Mouse (Mus musculus): ENCODE measurements around the gene Asb17.
"Not testable (repeated sequence)": the region's sequence is repeated elsewhere in the genome, so short reads cannot be mapped to it uniquely, and the experiment has no call there.

The Asb17 gene

DNA sequence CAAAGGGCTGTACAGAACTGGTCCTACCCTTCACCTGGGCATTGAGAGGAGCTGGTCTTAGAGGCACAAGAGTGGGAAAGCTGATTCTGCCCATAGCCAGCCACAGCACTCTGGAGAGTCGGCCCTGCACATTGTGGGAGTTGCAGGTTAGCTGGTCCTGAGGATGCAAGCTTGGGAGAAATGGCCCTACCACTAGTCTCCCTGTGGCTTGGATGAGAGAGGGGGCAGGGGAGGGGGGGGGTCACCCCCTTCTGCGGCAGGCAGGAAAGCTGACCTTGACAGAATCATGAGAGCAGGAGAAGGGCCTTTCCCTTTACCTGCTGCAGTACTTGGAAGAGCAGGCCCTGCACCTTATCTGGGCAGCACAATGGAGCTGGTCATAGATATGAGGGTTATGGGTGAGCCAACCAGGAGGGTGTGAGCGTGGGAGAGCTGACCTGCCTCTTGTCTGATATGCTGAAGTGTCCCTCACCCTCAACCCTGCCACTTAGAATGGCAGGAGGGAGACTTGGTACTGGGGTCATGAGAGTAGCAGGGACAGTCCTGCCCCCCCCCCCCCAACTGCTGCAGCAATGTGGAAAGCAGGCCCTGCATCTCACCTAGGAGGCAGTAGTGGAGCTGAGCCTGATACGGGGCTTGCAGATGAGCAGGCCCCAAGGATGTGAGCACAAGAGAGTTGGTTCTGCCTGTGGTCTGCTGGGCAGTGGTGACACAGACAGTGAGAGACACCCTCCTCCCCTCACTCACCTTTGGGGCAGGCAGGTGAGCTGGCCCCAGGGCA, 11.9 kb upstream of the Asb17 start:
- DNase-seq (ENCODE audit: low read depth, low spot score): no peak

DNA sequence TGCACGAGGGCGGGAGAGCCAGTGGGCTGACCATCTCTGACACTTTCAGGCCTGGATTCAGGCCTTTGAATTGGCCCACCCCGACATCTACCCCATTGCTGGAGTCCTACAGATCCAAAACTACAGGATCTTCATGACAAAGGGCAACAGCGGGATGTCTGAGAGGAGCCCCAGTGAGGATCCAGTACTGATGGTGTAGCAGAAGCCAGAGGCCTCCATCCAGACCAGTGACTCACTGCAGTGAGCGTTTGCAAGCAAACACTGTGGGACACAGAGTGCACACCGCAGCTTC, 11.4 kb upstream of the Asb17 start:
- no peak for DNase-seq (ENCODE audit: low read depth, low spot score)

DNA sequence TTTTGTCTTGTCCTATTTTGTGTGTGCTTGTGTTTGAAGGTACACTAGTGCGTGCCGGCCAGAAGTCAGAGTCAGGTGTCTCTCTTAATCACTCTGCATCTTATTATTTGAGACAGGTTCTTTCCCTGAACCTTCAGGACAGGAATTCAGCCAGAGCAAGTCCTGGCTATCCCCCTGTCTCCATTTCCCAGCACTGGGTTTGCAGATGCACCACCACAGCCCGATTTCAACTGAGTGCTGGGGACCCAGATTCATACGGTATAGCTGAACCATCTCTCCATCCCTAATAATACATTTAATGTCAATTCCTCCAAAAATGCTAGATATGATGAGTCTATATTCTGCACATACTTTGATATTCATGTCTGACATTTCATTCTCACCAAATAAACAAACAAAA, 9.9 kb upstream of the Asb17 start:
- no peak for DNase-seq (ENCODE audit: low read depth, low spot score)

DNA sequence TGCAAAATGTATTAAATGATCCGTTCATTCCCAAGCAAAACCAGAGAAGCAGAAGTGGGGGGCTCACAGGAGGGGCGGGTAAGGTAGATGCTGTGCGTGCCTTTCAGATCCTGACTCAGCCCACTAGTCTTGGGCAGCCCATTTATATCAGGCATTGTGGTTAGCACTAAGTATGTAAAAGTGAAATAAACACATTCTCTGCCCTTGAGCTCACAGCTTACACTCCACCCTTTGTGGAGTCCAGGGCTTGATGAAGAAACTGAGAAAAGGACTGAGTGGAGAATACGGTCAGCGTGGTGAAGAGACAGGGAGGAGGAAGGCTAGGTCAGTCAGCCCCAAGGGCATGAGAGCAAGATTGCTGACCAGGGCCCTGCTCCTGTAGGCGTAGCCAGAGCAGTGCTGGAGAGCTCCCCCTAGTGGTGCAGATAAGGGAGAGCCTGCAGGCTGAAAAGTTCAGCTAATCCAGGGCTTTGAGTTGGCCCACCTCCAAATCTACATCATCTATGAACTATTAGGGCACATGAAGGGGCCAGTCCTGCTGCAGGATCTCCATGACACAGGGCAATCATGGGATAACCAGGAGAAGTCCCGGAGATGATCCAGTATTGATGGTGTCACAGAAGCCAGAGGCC, 8.4 kb upstream of the Asb17 start:
- peak; percentile 62 for DNase-seq (ENCODE audit: low read depth, low spot score)

DNA sequence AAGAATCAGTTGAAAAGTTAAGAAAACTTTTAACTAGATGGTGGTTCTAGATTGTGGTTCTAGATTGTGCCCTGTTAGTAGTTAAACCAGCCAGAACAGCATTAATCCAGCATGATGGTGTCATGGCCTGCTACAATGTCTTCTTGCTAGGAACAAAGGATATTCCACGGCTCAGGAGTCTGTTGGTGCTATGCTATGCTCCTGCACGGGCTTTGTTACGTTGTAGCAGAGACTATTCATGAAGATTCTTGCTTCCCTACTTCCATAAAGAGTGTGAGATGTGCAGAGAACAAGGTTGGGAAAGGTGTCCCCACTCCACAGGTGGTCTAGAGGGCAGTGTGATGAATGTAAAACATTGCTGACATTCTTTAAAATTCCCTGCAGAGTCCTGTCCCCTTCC, 7.7 kb upstream of the Asb17 start:
- DNase-seq (ENCODE audit: low read depth, low spot score): no peak

DNA sequence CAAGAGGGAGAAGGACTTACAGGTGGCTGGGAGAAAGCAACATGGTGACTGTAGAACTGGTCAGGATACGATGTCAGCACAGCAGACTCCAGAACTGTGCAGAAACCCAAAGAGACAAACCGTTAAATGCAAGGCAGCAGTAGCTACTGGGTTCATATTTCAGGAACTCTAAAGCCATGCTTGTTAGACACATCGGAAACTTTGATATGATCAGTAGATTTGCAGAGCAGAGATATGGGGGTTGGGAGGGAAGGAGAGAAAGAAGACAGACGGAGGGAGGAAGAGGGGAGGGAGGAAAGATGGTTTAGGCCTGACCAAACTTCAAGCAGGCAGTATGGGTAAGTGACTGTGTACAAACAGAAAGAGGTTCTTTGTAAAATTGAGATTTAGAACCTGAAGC, 6.4 kb upstream of the Asb17 start:
- DNase-seq (ENCODE audit: low read depth, low spot score): no peak

DNA sequence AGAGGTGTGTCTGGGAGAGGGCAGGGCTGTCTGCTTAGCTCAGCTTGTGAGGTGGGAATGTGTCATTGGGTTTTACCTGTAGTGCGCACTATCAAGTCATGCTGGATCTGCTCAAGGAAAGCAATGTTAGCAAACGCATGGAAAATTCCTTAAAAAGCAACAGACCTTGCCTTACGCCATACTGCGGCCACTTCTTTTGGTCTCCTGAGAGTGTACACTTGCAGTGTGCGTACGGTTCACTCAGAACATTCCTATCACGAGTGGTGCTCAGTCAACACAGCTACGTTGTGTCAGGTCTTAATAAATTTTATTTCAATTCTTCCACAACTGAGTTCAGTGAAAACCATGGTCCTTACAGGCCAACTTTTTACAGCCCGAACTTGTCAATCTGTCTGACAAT, 748 bp downstream of the Asb17 start:
- no peak for DNase-seq (ENCODE audit: low read depth, low spot score)

DNA sequence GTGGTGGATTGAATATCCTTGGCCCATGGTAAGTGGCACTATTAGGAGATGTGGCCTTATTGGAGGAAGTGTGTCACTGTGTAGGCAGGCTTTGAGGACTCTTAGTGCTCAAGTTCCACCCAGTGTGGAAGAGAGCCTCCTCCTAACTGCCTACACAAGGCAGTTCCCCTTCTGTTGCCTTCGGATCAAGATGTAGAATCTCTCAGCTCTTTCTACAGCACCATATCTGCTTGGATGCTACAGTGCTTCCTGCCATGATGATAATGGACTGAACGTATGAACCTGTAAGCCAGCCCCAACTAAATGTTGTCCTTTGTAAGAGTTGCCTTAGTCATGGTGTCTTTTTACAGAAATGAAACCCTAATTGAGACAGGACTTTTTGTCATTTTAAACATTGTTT, 1.5 kb downstream of the Asb17 start:
- DNase-seq (ENCODE audit: low read depth, low spot score): no peak

DNA sequence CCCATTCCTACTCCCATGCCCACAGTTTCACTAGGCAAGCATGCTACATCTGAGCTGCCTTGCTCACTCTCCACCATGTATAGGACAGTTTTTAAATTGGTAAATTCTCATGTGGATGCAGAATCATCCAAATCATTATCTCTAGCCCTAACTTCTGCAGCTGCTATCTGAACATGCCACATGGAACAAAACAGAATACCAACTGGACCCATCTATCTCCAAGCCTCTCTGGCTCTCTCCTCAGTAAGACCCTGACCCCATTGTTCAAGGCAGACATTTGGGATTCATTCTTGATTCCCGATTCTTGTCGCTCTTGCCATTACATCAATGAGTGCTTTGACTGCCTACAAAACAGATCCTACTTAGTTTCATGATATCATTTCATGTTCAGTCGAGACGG, 2.1 kb downstream of the Asb17 start:
- no peak for DNase-seq (ENCODE audit: low read depth, low spot score)

DNA sequence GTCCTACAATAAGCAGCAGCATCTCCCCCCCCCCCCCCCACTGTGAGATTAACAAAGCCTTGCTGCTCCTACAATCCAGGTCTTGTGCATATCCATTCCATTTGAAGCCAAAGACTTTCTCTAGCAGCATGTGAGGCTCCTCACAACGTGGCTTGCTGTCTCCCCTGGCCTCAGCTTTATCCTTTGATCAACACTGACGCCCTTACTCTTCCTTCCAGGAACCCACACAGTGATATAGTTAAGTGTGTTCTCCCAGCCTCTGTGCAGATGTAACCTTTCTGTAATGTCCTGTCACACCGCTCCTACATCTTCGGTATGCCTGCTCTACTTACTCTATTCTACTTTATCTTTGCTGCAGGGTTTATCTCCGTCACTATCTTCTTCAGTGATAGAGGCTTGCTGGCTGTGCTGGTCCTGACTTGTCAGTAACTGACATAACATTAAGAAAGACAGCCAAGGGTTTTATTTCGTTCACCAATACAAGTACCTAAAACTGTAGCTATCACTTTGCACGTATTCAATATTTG, 3.3 kb downstream of the Asb17 start:
- no peak for DNase-seq (ENCODE audit: low read depth, low spot score)

DNA sequence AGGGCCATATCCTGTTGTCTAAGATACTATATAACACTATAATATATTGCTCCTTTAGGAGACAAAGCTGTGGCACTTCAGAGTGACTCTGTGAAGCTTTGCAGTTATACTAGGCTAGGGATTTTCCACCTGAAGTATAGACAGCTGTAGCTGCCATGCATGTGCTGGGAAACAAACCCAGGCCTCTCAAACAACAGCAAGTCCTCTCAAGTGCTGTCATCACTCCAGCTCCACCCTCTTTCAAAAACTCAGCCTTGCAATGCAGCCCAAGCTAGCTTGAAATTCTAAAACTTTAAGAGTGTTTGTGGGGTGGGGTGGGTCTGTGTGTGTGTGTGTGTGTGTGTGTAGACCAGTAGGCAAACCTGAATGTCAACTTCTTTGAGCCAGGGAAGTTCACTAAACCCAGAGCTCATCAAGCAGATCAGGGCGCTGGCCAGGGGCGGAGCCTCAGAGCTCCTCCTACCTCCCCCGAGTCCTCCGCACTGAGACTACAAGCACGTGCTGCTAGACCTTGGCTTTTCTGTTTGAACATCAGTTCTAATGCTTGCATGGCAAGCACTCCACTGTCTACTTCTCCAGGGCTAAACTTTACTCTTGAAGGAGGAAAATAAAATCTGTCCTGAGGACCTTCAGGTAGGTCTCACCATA, 5.5 kb downstream of the Asb17 start:
- DNase-seq (ENCODE audit: low read depth, low spot score): no peak

DNA sequence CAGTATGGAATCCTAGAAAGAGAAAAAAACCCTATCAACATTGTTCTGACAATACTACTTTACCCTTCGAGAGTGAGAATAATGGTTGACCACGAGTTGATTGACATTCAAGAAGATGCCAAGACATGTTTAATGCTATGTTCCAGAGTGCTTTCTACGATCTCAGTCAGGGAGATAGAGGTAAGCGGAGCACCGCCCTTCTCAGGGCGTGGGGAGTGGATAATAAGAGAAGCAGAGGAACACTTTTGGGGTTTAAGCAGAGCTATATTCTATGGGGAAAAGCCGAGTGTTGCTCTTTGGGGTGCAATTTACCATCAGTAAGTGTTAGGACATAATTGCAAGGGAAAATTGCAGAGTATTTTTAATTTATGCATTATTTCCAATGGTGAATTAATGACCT, 6.8 kb downstream of the Asb17 start:
- DNase-seq (ENCODE audit: low read depth, low spot score): no peak

DNA sequence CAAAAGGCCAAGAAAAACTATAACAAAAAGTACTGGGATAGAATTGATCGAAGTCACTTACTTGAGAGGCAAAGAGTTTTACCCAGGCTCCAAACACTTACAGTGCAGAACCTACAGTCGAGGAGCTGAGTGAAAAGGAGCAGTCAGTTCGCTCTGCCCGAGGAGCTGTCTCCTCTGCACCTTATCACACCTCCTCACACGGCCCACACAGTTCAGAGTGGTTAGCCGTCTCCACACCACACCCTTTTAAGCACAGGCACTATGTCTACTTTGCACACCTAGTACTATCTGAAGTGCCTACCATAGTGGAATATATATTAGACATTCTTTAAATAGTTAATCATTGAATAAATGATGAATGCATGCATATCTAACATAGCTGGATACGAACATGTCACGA, 8.3 kb downstream of the Asb17 start:
- DNase-seq (ENCODE audit: low read depth, low spot score): no peak

DNA sequence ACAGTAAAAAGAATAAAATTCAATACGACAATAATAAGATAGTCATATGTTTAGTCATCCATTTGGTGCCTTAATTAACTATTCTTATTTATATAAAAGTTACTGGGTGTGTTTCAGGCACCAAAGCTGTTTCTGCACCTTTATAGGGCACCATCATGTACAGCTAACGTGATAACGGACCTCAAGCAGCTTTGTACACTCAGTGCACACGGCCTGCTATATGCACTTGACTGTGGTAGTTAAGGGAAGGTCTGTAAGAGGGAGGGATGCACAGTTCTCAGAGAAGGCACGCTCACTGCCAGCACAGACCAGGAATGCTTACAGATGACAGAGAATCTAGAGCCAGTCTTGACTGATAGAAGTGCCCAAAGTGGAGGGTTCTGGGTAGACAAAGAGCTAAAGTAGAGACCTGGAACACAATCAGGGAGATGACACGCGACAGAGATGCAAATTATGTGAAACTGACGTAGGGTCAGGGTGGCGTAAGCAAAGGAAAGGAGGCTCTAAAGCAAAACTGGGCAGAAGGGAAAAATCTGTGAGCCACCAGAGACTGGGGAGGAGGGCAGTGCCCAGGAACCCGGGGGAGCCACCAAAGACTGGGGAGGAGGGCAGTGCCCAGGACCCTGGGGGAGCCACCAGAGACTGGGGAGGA, 14.5 kb downstream of the Asb17 start:
- no peak for DNase-seq (ENCODE audit: low read depth, low spot score)

DNA sequence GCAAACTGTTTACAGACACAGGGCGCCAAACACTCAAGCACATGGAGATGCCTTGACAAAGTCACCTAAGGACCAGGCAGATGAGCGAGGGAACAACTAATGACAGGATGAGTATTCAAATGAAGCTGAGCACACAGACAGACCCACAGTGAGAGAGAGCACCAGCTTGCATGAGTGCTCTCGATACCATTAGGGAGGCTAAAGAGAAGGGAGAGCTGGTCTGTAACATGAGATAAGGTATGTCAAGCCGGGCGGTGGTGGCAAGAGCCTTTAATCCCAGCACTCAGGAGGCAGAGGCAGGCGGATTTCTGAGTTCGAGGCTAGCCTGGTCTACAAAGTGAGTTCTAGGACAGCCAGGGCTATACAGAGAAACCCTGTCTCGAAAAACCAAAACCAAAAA, 16.4 kb downstream of the Asb17 start:
- not testable (repeated sequence) for DNase-seq (ENCODE audit: low read depth, low spot score)

DNA sequence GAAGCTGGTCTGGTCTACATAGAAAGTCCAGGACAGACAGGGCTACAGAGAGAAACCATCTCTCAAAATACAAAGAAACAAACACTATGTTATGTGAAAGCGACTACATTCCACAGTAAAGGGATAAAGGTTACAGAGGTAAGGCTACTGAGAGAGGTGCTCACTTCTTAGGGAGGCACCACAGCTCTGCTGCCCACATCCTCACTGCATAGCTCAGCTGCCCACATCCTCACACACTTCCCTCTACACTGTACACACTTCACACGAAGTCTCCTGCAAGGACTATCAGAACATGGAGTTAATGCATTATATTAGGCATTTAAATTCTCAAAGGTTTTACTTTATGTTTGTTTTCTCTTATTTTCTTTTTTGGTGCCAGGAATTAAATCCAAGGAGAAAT, 19.8 kb downstream of the Asb17 start:
- no peak for DNase-seq (ENCODE audit: low read depth, low spot score)

DNA sequence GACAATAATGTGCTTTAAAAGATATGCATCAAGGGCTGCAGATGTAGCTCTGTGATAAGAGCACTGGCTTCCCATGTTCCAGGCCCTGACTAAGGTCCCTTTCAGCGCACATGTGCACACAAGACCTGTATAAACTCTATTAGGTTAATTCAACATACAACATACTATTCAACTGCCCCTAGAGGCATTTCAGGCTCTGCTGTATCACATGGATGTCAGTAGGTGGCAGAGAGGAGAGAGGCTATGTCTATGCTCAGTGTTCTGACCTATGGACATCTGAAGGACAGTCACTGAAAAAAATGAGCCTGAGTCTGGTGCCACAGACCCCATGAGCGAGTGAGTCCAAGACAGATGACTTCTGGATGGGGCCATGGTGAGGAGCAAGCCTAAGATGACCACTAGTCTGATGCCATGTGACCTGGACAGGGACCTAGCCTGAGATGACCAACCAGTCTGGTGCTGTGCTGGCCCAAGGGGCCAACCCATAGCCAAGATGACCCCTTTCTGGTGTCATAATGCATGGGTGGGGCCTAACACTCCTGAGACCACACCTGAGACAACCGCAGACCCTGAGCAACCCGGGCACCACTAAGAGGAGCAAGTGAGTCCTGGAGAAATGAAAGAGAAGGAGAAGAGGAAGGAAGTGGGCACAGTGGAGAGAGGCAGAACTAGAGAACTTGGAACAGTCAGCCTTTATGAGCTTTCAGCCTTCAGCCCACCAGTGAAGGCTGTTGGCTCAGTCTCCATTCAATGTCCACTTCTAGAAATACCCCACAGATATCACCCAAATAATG, 20.8 kb downstream of the Asb17 start:
- no peak for DNase-seq (ENCODE audit: low read depth, low spot score)

DNA sequence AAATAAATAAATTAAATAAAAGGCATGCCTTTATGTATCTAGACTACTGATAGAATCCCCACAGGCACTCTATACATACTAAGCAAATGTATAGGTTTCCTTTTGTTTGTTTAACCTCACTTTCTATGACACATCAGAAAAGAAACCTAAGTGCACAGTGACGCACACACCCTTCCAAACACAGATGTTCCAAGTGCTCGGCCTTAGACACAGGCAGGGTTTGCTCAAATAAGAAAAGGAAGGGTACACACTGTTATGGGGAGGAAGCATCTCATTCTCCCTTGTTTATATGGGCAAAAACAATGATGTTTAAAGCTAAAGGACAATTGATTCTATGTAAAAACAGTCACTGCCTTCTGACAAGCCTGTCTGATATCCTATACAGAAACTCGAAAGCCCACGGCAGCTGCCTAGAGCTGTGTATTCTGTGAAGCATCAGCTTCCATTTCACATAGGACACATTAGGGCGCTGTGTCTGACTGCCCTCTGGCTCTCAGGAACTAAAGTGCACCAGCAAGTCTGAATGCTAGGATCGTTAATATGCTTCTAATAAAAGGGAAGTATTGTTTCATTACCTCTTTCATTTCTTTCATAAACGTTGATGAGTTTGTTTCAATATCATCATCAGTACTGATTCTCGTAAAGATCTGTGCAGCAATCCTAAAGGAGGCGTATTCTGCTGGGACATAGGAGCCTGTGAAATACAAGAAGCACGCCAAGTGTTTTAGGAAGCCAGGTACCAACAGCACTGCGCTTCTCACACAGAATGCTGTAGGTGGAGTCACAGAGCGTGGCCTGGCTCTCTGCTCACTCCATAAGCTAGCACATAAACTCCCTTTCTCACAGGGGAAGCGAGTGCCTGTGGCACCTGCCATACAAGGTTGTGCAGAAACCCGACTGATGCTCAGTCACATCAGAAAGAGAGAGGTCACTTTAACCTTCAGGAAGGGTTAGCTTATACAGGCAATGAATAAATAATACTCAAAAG, 23.4 kb downstream of the Asb17 start:
- no peak for DNase-seq (ENCODE audit: low read depth, low spot score)

DNA sequence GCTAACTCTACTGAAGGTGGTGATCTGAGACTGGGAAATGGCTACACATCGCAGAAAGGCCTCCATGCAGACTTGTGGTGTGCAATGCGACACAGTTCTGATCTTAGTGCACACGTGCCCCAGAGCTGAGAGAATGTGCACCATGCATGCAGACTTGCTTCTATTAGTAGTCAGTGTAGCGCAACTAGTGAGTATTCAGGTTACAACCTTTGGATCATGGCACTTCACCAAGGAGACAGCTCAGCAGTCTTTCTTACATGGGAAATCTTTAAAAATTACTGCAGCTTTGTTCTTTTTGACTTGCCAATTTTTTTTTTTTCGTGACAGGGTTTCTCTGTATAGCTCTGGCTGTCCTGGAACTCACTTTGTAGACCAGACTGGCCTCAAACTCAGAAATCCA, 27.4 kb downstream of the Asb17 start:
- no peak for DNase-seq (ENCODE audit: low read depth, low spot score)

DNA sequence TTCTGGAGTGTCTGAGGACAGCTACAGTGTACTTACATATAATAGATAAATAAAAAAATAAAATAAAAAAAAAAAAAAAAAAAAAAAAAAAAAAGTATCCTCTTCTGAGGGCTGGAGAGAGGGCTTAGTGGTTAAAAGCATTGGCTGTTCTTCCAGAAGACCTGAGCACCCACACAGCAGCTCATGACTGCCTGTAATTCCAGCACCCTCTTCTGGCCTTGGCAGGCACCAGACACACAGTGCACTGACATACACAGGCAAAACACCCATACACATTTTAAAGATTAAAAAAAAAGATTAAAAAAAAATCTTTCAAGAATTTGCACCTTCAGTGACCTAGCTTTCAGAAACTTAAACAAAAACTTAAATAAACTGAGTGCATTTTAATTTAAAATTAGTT, 42.3 kb downstream of the Asb17 start:
- DNase-seq (ENCODE audit: low read depth, low spot score): no peak

DNA sequence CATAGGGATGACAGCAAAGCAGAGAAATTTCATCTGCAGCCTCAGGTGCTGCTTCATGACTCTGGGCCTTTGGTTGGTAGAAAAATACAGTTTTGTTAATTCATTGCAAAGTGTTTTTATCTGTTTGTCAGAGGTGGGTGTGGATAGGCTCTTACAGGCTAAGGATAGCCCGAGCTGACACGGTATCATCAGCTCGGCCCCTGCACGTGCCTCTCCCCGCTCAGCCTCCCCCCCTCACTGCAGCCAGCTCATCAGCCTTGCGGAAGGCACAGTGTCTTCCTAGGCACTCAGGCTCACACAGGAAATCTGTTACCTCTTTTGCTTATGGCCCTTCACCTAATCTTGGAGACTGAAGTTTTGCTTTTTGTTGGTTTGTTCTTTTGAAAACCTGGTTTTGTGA, 44.1 kb downstream of the Asb17 start:
- DNase-seq (ENCODE audit: low read depth, low spot score): no peak

Measured in R1 (cell line).